Mouse (Mus musculus) lung, postnatal 0 days (tissue): ENCODE data around the gene Alkbh3.

Experiments used
- CTCF ChIP-seq: IDR thresholded peaks from 2 replicates; pipeline ENCODE4 v1.5.1; 2016; ENCODE audit warnings: antibody characterized with exemption, mild to moderate bottlenecking
- EP300 ChIP-seq: IDR thresholded peaks from 2 replicates; pipeline ENCODE4 v1.6.1; 2016; ENCODE audit warnings: antibody characterized with exemption, mild to moderate bottlenecking, control low read depth

DNA sequence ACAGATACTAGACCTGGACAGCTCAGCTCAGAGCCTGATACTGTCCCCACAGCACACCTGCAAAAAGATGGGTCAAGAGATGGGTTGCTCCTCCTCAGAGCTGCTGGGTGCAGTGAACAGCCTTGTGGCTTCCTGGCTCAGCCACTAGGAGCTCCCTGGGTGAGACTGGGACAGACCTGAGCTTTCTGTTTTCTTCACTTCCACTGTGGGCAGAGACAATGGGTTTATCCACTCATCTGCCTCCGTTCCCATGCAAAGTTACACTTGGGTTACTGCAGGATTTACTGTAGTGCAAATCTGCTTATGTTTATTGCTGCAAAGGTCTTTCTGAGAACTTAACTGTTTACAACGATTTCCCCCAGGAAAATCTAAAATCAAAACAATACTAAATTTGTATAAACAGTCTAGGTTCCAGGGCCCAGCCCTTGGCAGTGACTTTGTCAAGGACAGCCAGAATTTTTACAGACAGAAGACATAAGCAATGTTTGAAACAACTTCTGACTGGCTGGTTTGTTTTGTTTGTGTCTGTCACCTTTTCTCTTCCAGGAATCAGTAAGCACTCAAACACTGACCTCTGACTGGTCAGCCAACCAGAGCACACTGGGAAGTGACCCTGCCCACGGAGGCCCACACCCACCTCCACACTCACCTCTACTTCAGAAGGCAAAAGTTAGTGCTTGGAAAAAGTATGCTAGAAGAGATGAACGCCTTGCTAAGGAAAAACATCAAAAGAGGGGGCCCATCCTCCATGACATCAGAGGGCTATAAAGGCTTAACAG lies 28.0 kb downstream of the Alkbh3 start:
- peak; percentile 56 for TF ChIP-seq CTCF
- peak; percentile 96 for TF ChIP-seq EP300
